Mouse (Mus musculus) forebrain, embryonic 10.5 days (tissue): ENCODE data around the gene Snx18. TPM values are rescaled to one million over a fixed set of nuclear protein-coding genes. Genes with fewer than 3 reads are reported as not detected.

Experiments
- DNase-seq: peaks from one replicate; pipeline ENCODE4 v3.0.0-alpha.2; 2017; ENCODE audit warnings: low spot score; ENCODE audit errors: extremely low spot score
- H3K27ac ChIP-seq: fragments of 300-500 bp; sonication (generic); 2 replicates; pipeline ENCODE4 v1.5.1; 2016; ENCODE audit warnings: mild to moderate bottlenecking
- H3K27me3 ChIP-seq: fragments of 300-500 bp; sonication (generic); 2 replicates; pipeline ENCODE4 v1.6.1; 2016; ENCODE audit warnings: mild to moderate bottlenecking; ENCODE audit not compliant: poor library complexity, severe bottlenecking
- H3K36me3 ChIP-seq: fragments of 300-500 bp; sonication (generic); replicated peaks from 2 replicates; pipeline ENCODE4 v1.6.1; 2016; ENCODE audit warnings: mild to moderate bottlenecking, moderate library complexity
- H3K4me1 ChIP-seq: fragments of 300-500 bp; sonication (generic); 2 replicates; pipeline ENCODE4 v1.6.1; 2016
- H3K4me3 ChIP-seq: fragments of 300-500 bp; sonication (generic); 2 replicates; pipeline ENCODE4 v1.5.1; 2016; ENCODE audit warnings: mild to moderate bottlenecking, moderate library complexity
- H3K9me3 ChIP-seq: fragments of 300-500 bp; sonication (generic); 2 replicates; pipeline ENCODE4 v1.6.1; 2016; ENCODE audit warnings: mild to moderate bottlenecking, moderate library complexity
- whole genome bisulfite sequencing: fragments of 180-500 bp; shearing (Covaris S2); methylation state at CpG from one replicate; pipeline ENCODE4 v1.1.7; 2016; 5-methylcytosine and 5-hydroxymethylcytosine counted together
- polyA plus RNA-seq: library from polyadenylated mRNA; unstranded; fragments of >200 nt; fragmentation: Nextera tagmentation; extraction: Ambion mirVana; gene quantifications from 2 replicates; pipeline ENCODE4 v1.2.1, GENCODE M21; 2016

Snx18 gene
- polyA plus RNA-seq, 1 experiment from 2014 or later: 11.2 TPM

DNA sequence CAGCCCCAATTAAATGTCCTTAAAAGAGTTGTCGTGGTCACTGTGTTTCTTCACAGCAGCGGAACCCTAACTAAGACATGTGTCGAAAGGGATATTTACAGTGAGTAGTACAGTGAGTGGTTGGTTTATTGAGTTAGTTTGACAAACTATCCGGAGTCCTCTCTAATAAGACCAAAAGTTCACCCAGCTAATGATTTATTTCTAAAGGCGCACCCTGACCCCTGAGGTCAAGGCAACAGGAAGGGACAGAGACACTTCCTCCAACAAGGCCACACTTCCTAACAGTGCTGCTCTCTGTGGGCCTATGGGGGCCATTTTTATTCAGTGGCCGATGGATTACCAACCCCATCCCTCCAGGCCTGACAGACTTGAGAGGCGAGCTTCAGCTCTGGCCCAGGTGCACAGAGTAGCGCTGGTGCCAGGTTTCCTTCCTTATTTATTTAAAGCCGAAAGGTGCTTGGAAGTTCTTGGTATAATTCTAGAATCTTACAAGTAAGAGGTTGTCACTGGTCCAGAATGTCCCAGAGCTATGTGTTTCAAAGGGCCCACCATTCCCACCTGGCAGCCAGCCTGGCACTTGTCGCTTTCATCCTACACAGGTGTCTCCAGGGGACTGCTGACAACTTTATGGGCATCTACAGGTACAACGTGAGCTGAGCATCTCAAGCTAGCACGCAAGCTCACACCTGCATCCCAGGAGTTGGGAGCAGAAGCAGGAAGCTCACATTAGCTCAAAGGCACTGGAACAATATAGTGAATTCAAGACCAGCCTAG lies 16.3 kb downstream of the Snx18 start:
- 94% methylated on average over 12 of the region's 12 CpGs for WGBS
- H3K4me3 ChIP-seq: no peak overlapping the region
- peaks cover 27% of the 10 kb centered on the region for H3K4me1 ChIP-seq
- DNase-seq: no peak
- no peaks in the 10 kb centered on the region for H3K27me3 ChIP-seq
- H3K27ac ChIP-seq: no peak overlapping the region
- peaks cover 48% of the 10 kb centered on the region for H3K36me3 ChIP-seq
- H3K9me3 ChIP-seq: peaks cover 11% of the 10 kb centered on the region; the same call in 1 of the 2 replicates

DNA sequence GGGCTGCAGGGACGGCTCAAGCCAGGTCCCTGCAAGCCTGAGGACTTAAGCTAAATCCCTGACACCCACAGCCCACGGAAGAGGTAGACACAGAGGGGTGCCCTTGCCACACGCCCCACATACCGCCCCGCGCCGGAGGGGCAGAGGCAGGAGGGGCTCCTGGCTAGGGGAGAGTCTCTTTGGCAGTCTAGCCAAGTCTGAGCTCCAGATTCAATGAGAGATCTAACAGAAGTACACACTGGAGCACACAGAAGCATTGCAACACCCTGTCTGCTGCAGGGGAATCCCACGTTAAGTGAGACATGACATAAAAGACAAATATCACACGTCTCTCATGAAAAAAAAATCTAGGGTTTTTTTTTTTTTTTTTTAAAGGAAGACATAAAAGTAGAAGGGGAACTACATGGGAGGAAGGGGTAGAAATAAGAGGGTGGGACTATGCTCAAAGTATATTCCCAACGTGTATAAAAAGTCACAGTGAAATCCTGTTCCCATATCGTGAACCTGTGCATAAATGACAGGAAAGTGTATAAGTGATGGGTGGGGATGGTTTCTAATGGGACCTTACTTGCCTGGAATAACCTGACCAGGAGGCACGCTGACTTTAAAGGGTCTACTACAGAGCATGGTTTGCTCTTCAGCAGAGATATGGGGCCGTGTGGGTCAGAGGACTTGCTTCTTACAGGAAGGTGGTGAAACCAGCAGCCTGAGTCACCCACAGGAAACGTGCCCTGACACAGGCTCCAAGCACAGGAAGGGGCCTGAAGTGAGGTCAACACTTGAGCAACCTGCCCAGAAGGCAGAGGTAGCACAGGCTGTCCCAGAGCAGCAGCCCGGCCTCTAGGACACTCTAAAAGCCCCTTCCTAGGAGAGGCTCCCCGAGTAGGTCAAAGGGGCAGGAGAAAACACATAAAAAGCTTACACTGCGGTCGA lies 17.6 kb downstream of the Snx18 start:
- H3K27ac ChIP-seq: no peak overlapping the region
- no peak for DNase-seq
- peaks cover 32% of the 10 kb centered on the region for H3K4me1 ChIP-seq
- peaks cover 2% of the 10 kb centered on the region; the same call in 1 of the 2 replicates for H3K9me3 ChIP-seq
- H3K36me3 ChIP-seq: peaks cover 36% of the 10 kb centered on the region
- no peak overlapping the region for H3K4me3 ChIP-seq
- no peaks in the 10 kb centered on the region for H3K27me3 ChIP-seq
- 89% methylated on average over 18 of the region's 18 CpGs for WGBS

DNA sequence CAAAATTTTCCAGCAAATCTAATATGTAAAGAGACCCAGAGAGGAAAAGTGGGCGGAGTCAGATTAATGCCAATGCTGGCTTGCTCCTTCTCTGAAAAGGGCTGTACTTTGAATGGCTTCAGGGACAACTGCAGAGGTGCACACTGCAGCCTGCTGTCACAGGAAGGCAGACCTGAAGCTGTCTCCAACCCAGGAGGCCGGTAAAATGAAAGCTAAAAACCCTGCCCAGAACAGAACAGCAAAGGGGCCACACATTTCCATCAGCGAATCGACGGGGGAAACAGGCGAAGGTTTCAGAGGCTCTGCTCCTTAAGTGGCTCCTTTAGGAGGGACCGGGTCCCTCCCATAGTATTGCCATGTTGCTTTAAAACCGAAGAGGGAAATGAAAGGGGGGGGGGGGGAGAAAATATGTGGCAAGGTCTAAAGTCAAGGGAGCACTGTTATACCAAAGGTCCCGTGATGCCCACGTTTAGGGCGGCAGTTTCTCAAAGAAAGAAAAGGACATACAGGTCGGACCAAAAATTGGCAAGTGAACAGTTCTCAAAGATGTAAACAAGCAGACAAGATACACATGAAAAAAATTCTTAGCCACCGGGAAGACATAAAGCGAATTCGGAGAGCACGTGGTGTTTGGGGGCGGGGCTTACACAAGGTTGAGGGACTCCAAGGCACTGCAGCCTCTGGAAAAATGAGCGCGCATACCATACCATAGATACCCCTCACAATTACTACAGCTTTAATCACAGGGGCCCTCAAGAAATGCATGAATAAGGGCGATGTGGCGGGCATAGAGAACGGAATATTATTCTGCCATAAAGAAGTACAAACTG lies 18.4 kb downstream of the Snx18 start:
- WGBS: 92% methylated on average over 22 of the region's 22 CpGs
- Histone ChIP-seq H3K27me3 (no peaks in the 10 kb centered on the region), H3K4me1 (peaks cover 32% of the 10 kb centered on the region), H3K36me3 (peaks cover 27% of the 10 kb centered on the region), H3K27ac (no peak overlapping the region), H3K4me3 (no peak overlapping the region), H3K9me3 (no peaks in the 10 kb centered on the region)
- no peak for DNase-seq

DNA sequence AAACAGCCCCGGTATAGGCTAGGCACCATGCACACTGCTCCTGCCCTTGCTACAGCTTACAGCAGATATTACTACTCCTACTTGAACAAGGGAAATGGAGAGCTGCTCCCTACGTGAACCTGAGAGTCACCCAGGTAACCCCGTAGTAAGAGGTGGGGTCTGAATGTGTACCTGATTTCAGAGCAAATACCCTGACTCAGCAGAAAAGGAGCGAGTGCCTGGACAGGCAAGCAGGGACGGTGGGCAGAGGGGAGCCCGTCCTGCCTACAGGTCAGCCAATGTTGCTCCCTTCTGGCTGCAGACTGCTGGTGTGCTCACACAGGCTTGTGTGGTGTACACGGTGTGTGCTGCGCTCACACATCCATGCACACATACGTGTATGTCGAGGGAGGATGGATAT lies 20.7 kb downstream of the Snx18 start:
- Histone ChIP-seq H3K4me1 (peaks cover 14% of the 10 kb centered on the region), H3K4me3 (no peak overlapping the region), H3K9me3 (no peaks in the 10 kb centered on the region), H3K27me3 (no peaks in the 10 kb centered on the region), H3K27ac (no peak overlapping the region), H3K36me3 (peaks cover 39% of the 10 kb centered on the region)
- DNase-seq: no peak
- 93% methylated on average over 10 of the region's 10 CpGs for WGBS

DNA sequence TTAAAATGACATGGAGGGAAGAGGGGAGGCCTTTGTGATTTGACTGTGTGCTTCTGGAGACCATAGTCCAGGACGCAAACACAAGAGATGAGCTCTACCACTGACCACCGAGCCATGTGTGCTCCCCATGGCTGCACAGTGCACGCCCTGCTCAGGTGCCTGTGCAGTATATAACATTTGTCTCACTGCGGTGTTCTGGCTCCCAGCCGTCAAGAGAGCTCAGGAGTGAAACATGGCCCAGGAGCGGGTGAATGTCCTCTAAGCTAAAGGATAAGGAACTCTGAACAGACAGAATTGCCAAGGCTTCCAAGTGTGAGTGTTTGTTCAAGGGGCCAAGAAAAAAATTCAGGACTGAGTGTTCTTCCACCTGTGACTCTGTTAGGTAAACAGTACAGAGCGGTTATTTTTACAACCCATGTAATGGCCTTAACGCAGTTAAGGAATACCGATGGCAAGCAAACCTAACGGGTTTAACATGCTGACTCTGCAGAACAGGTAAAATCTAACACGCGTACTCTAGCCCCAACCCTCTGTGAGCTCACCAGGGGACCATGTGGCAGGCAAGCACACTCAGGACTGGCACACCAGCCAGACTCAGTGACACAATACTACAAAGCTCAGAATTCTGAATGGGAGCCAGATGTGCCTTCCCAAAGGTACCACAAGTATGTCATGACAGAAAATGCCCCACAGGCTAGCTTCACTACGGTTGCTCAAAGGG lies 21.4 kb downstream of the Snx18 start:
- H3K27me3 ChIP-seq: no peaks in the 10 kb centered on the region
- H3K9me3 ChIP-seq: no peaks in the 10 kb centered on the region
- 92% methylated on average over 13 of the region's 13 CpGs for WGBS
- H3K36me3 ChIP-seq: peaks cover 41% of the 10 kb centered on the region
- peaks cover 14% of the 10 kb centered on the region for H3K4me1 ChIP-seq
- H3K4me3 ChIP-seq: no peak overlapping the region
- no peak for DNase-seq
- no peak overlapping the region for H3K27ac ChIP-seq

DNA sequence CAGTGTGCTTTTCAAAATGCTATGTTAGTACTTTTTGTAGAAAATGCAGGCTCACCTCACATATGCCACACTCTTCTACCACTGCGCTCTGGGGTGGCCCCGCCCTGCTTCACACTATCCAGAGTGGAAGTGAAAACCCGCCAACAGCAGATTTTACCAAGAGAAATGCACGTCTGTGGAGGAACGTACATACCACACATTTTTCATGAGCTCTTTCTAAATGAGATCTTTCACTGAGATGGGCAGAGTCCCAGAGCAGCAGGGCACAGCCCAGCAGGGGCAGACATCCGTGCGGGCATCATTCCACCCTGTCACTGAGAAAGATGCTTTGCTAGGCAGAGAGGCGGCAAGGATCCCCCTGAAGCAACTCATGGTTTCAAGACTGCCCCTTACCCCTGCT lies 22.4 kb downstream of the Snx18 start:
- Histone ChIP-seq H3K36me3 (peaks cover 41% of the 10 kb centered on the region), H3K4me1 (peaks cover 14% of the 10 kb centered on the region), H3K4me3 (no peak overlapping the region), H3K27me3 (no peaks in the 10 kb centered on the region), H3K27ac (no peak overlapping the region), H3K9me3 (no peaks in the 10 kb centered on the region)
- 88% methylated on average over 8 of the region's 8 CpGs for WGBS
- DNase-seq: no peak

DNA sequence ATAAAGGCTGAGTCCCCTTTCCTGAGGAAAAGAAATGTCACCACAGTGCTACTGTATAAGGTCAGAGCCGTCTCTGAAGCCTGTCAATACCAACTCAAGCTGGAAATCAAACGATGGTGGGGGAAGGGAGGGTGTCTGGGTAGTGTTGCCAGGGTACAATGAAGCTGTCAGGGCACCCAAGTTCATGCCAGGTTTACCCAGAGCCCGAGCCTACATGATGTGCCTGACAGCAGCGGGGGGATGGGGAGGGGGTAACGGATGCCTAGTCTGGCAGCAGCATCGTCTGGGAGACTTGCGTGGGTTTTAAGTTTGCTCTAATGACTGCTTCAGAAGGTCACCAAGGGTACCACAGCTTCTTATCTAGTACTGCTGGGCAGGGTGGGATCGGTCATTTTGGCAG lies 23.1 kb downstream of the Snx18 start:
- H3K4me1 ChIP-seq: peaks cover 14% of the 10 kb centered on the region
- no peak for DNase-seq
- no peak overlapping the region for H3K27ac ChIP-seq
- H3K27me3 ChIP-seq: no peaks in the 10 kb centered on the region
- H3K36me3 ChIP-seq: peaks cover 49% of the 10 kb centered on the region
- H3K9me3 ChIP-seq: no peaks in the 10 kb centered on the region
- H3K4me3 ChIP-seq: no peak overlapping the region
- WGBS: 89% methylated on average over 8 of the region's 8 CpGs

DNA sequence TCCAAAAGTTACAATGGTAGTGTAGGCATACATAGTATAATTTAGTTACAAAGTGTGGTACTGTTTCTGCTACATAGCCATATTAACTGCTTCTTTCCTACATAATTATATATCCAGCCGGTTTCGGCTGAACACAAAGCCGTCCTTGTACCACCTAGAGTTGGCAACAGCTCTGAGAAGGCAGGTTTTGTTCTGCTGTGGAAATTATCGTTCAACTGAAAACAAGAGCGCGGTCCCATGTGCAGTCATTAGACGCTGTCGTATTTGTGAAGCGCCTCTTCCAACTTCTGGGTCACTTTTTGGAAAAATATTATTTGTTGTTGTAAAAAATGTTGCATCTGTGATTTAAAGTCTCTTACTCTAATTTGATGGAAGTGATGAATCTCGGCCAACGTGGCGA lies 24.0 kb downstream of the Snx18 start:
- H3K9me3 ChIP-seq: no peaks in the 10 kb centered on the region
- no peak for DNase-seq
- 95% methylated on average over 12 of the region's 12 CpGs for WGBS
- H3K36me3 ChIP-seq: peaks cover 51% of the 10 kb centered on the region
- H3K4me1 ChIP-seq: peaks cover 14% of the 10 kb centered on the region
- no peak overlapping the region for H3K27ac ChIP-seq
- H3K27me3 ChIP-seq: no peaks in the 10 kb centered on the region
- no peak overlapping the region for H3K4me3 ChIP-seq

DNA sequence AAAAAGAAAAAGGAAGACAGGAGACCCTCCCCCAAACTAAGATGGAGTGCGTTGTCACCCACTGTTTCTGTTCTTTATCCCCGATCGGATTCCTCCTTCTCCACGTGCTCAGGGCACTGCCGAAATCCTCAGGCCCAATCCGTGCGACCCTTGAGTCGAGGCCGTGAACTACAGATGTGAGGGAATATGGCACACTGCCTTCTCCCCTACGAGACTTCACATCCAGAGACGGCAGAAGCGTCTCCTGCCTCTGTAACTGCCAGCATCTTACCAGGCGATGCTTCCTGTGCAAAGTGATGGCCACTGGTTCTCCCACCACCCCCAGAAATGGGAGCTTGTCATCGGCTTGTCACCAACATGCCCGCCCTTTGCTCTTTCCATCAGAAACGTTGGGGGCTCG lies 24.7 kb downstream of the Snx18 start:
- Histone ChIP-seq H3K4me3 (no peak overlapping the region), H3K36me3 (peaks cover 49% of the 10 kb centered on the region), H3K27me3 (no peaks in the 10 kb centered on the region), H3K27ac (no peak overlapping the region), H3K4me1 (peaks cover 14% of the 10 kb centered on the region), H3K9me3 (no peaks in the 10 kb centered on the region)
- WGBS: 94% methylated on average over 17 of the region's 17 CpGs
- DNase-seq: no peak

DNA sequence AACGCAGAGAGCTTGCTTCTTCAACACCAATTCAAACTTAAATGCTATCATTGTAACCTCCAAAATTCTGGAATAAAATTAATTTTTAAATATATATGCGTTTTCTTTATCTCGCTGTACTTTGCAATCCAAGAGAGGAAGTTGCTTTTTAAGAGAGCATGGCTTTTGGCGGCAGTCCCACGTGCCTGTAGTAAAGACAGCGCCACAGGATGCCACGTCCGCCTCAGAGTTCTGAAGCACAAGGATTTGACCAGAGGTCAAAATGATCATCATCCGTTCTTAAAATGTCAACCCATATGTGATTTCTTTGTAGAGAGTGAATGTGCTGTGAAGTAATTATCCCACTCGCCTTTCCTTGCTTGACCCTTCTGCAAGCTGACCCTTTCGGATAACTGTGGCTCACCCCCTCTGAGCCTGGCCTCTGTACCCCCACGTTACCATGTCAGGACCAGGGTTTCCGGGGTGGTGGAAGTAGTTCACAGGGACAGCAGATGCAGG lies 25.6 kb downstream of the Snx18 start:
- 94% methylated on average over 13 of the region's 13 CpGs for WGBS
- Histone ChIP-seq H3K9me3 (no peaks in the 10 kb centered on the region), H3K27ac (no peak overlapping the region), H3K27me3 (no peaks in the 10 kb centered on the region), H3K4me1 (peaks cover 18% of the 10 kb centered on the region), H3K4me3 (no peak overlapping the region), H3K36me3 (peaks cover 46% of the 10 kb centered on the region)
- no peak for DNase-seq

DNA sequence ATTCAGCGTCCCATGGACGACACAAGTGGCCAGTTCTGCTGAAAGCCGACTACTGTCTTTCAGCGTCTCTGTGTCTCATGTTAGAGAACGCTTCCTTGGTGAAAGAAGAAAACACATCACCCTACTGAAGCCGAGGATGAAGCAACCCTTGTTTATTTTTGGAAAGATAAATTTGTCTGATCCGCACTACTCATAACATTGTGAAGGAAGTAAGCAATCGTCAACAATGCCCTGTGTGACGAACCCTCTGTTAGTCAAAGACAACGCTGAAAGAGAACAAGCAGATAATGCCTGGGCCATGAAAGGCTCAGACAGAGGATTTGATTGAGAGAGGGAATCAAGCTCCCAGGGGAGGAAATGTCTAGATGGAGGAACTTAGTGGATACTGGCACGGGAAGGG lies 27.0 kb downstream of the Snx18 start:
- H3K36me3 ChIP-seq: peaks cover 46% of the 10 kb centered on the region
- no peaks in the 10 kb centered on the region for H3K9me3 ChIP-seq
- no peaks in the 10 kb centered on the region for H3K27me3 ChIP-seq
- DNase-seq: no peak
- WGBS: 90% methylated on average over 11 of the region's 11 CpGs
- peaks cover 24% of the 10 kb centered on the region for H3K4me1 ChIP-seq
- H3K27ac ChIP-seq: no peak overlapping the region
- no peak overlapping the region for H3K4me3 ChIP-seq

DNA sequence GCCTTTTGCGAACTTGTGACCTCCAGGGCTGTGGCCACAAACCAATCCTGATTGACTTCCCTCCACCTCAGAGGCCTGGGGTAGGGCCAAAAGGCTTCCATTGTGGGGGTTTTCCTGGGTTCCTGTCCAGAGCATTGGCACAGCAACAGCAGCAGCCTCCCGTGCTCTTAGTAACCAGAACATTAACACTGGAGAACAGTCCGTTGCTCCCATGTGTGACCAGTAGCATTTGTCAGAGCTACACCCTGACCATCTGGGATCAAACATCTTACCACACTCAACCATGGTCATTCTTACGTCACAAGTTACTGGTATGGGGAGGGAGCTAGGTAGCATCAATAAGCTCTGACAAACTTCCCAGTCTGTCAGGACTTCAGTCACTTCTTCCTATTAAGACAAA lies 28.1 kb downstream of the Snx18 start:
- Histone ChIP-seq H3K27ac (no peak overlapping the region), H3K9me3 (no peaks in the 10 kb centered on the region), H3K36me3 (peaks cover 46% of the 10 kb centered on the region), H3K4me1 (peaks cover 25% of the 10 kb centered on the region), H3K4me3 (no peak overlapping the region), H3K27me3 (no peaks in the 10 kb centered on the region)
- 93% methylated on average over 4 of the region's 4 CpGs for WGBS
- no peak for DNase-seq
